Mouse (Mus musculus): ENCODE measurements around the gene Eps8l1.

GRCm38 (mm10) chr7:4492284-4493224 lies 32.1 kb downstream of the Eps8l1 start:
- TF ChIP-seq CTCF (IDR thresholded peaks at IDR 0.05; ENCODE audit: low read depth) (no peak), EP300 (IDR thresholded peaks at IDR 0.05; ENCODE audit: low read depth) (no peak)

Data from liver, postnatal 0 days (tissue).